Comparison of ENCODE assay signal across 8 mouse cellular contexts in genomic region chr13:67172991-67173722, GRCm38 (mm10). TPM values are rescaled to one million over a fixed set of nuclear protein-coding genes. Genes with fewer than 3 reads are reported as not detected.
DNase-seq lines count a peak whose midpoint lies in the region; ATAC-seq and TF ChIP-seq lines count a peak whose summit lies in the region.
"Not testable (repeated sequence)": the region's sequence is repeated elsewhere in the genome, so short reads cannot be mapped to it uniquely, and the experiment has no call there.

Gene Rsl1 (plus strand): TSS chr13:67173182.

- not testable (repeated sequence) for TF ChIP-seq CTCF in heart, postnatal 0 days (IDR thresholded peaks at IDR 0.05; ENCODE audit: low read depth)

- H3K9me3 ChIP-seq in forebrain, embryonic 13.5 days (replicated peaks); heart, postnatal 0 days (replicated peaks; ENCODE audit: control insufficient read depth, low read length); liver, embryonic 15.5 days (replicated peaks); neural tube, embryonic 11.5 days (ENCODE audit: control insufficient read depth, low read length); stomach, embryonic 16.5 days (replicated peaks; ENCODE audit: control insufficient read depth, low read length): not testable (repeated sequence)

- WGBS in forebrain, embryonic 13.5 days = 2% methylated on average over 17 of the region's 17 CpGs
- 3% methylated on average over 17 of the region's 17 CpGs for WGBS in heart, postnatal 0 days
- under 1% methylated on average over 17 of the region's 17 CpGs for WGBS in liver, embryonic 15.5 days (ENCODE audit: insufficient replicate concordance)
- under 1% methylated on average over 16 of the region's 17 CpGs for WGBS in neural tube, embryonic 11.5 days
- WGBS in stomach, embryonic 16.5 days = under 1% methylated on average over 17 of the region's 17 CpGs

- peak; percentile 98 for ATAC-seq in forebrain, embryonic 13.5 days
- ATAC-seq in heart, postnatal 0 days (ENCODE audit: insufficient read depth, low read depth) = peak; percentile 94
- ATAC-seq in liver, embryonic 15.5 days (ENCODE audit: insufficient read depth) = peak; percentile 87
- ATAC-seq in neural tube, embryonic 11.5 days (ENCODE audit: insufficient read depth, low FRiP score, low TSS enrichment) = peak; percentile 98
- peak; percentile 97 for ATAC-seq in stomach, embryonic 16.5 days (ENCODE audit: insufficient read depth, low FRiP score)

- not testable (repeated sequence) for H3K27ac ChIP-seq in forebrain, embryonic 13.5 days; liver, embryonic 15.5 days (replicated peaks); neural tube, embryonic 11.5 days (ENCODE audit: low read depth, low read length)
- H3K27ac ChIP-seq in heart, postnatal 0 days (ENCODE audit: low read depth) = peak within 1 kb of the TSS; percentile 26; the same call in 1 of the 2 replicates
- peak within 1 kb of the TSS; percentile 81 for H3K27ac ChIP-seq in stomach, embryonic 16.5 days (ENCODE audit: low read length)

- TF ChIP-seq EP300 in heart, postnatal 0 days (IDR thresholded peaks at IDR 0.05; ENCODE audit: low read depth) = not testable (repeated sequence)

- not testable (repeated sequence) for H3K4me1 ChIP-seq in forebrain, embryonic 13.5 days; heart, postnatal 0 days (ENCODE audit: control insufficient read depth, insufficient read depth); liver, embryonic 15.5 days (replicated peaks); neural tube, embryonic 11.5 days (ENCODE audit: control insufficient read depth, insufficient read depth, low read length); stomach, embryonic 16.5 days (ENCODE audit: control insufficient read depth, insufficient read depth, low read length)

- peak within 1 kb of the TSS; percentile 68 for H3K4me3 ChIP-seq in forebrain, embryonic 13.5 days
- peak within 1 kb of the TSS; percentile 50 for H3K4me3 ChIP-seq in heart, postnatal 0 days (ENCODE audit: low read depth, low read length)
- H3K4me3 ChIP-seq in liver, embryonic 15.5 days (replicated peaks) = peak within 1 kb of the TSS; percentile 62
- peak within 1 kb of the TSS; percentile 57 for H3K4me3 ChIP-seq in neural tube, embryonic 11.5 days (ENCODE audit: low read depth, low read length)
- peak within 1 kb of the TSS; percentile 72 for H3K4me3 ChIP-seq in stomach, embryonic 16.5 days (replicated peaks; ENCODE audit: low read length)

- H3K4me2 ChIP-seq in forebrain, embryonic 13.5 days = peak within 1 kb of the TSS; percentile 66
- peak within 1 kb of the TSS; percentile 56 for H3K4me2 ChIP-seq in heart, postnatal 0 days (ENCODE audit: low read depth, low read length)
- H3K4me2 ChIP-seq in liver, embryonic 15.5 days = peak within 1 kb of the TSS; percentile 65
- H3K4me2 ChIP-seq in neural tube, embryonic 11.5 days (ENCODE audit: low read depth) = peak within 1 kb of the TSS; percentile 54
- peak within 1 kb of the TSS; percentile 67 for H3K4me2 ChIP-seq in stomach, embryonic 16.5 days (ENCODE audit: low read depth, low read length)

- peak within 1 kb of the TSS; percentile 73 for H3K9ac ChIP-seq in forebrain, embryonic 13.5 days
- H3K9ac ChIP-seq in heart, postnatal 0 days (replicated peaks; ENCODE audit: low read depth, low read length) = peak within 1 kb of the TSS; percentile 17; the same call in 1 of the 2 replicates
- H3K9ac ChIP-seq in liver, embryonic 15.5 days = peak within 1 kb of the TSS; percentile 47; the same call in 1 of the 2 replicates
- H3K9ac ChIP-seq in neural tube, embryonic 11.5 days (ENCODE audit: low read length) = peak within 1 kb of the TSS; percentile 59
- peak within 1 kb of the TSS; percentile 82 for H3K9ac ChIP-seq in stomach, embryonic 16.5 days (ENCODE audit: low read length)

- H3K27me3 ChIP-seq in forebrain, embryonic 13.5 days; heart, postnatal 0 days (ENCODE audit: control insufficient read depth, insufficient read depth, low read length); liver, embryonic 15.5 days; neural tube, embryonic 11.5 days (ENCODE audit: control insufficient read depth, insufficient read depth, low read length); stomach, embryonic 16.5 days (ENCODE audit: control insufficient read depth, insufficient read depth, low read length): not testable (repeated sequence)

- H3K36me3 ChIP-seq in forebrain, embryonic 13.5 days (ENCODE audit: poor library complexity, severe bottlenecking); heart, postnatal 0 days (replicated peaks; ENCODE audit: control insufficient read depth, insufficient read depth, low read length); liver, embryonic 15.5 days (replicated peaks); neural tube, embryonic 11.5 days (ENCODE audit: control insufficient read depth, insufficient read depth, low read length); stomach, embryonic 16.5 days (ENCODE audit: control insufficient read depth, insufficient read depth, low read length): not testable (repeated sequence)

- DNase-seq in CD8-positive naive resting alpha-beta T cell, adult 2 months (ENCODE audit: low read depth in 2 of 2, low spot score in 2 of 2) = peak; percentile 73 to 76
- DNase-seq in c-Kit-positive CD71-positive TER-119-positive erythroid progenitor cells, embryonic 14.5 days (ENCODE audit: low spot score) = peak; percentile 5
- peak; percentile 61 for DNase-seq in heart, postnatal 0 days (ENCODE audit: low spot score)
- DNase-seq in kidney, postnatal 4 days = peak; percentile 79 to 83
- peak; percentile 72 for DNase-seq in neural tube, embryonic 11.5 days (ENCODE audit: low spot score)

RNA-seq across cellular contexts. Expression of gene Rsl1, which starts in this region (rescaled TPM):
- polyA plus RNA-seq in forebrain, embryonic 13.5 days (2015; fragmentation: Nextera tagmentation; extraction: Ambion mirVana) = 5.0 and 6.4 TPM in 2 replicates
- 0.73 and 1.4 TPM in 2 replicates for total RNA-seq in heart, postnatal 0 days (2014; rRNA removed; ENCODE audit: low replicate concordance)
- 3.2 and 3.5 TPM in 2 replicates for polyA plus RNA-seq in heart, postnatal 0 days (2015; fragmentation: Nextera tagmentation; extraction: Ambion mirVana)
- 1.0 and 1.2 TPM in 2 replicates for polyA plus RNA-seq in liver, embryonic 15.5 days (2015; fragmentation: Nextera tagmentation; extraction: Ambion mirVana)
- 5.1 and 5.2 TPM in 2 replicates for polyA plus RNA-seq in neural tube, embryonic 11.5 days (2014; fragmentation: Nextera tagmentation; extraction: Ambion mirVana)
- polyA plus RNA-seq in stomach, embryonic 16.5 days (2015; fragmentation: Nextera tagmentation; extraction: Ambion mirVana) = 7.5 and 10.0 TPM in 2 replicates

Comparison
In these comparisons a context has a peak if more than half of its experiments do, and no peak if none do; other contexts are left out.
1. DNase-seq: peak in every context shown above with its lines; median percentile 81 in kidney, postnatal 4 days; 74 in CD8-positive naive resting alpha-beta T cell, adult 2 months; 72 in neural tube, embryonic 11.5 days; 61 in heart, postnatal 0 days; 5 in c-Kit-positive CD71-positive TER-119-positive erythroid progenitor cells, embryonic 14.5 days.
2. H3K9ac ChIP-seq: peak in every context shown above with its lines; median percentile 82 in stomach, embryonic 16.5 days; 73 in forebrain, embryonic 13.5 days; 59 in neural tube, embryonic 11.5 days; 47 in liver, embryonic 15.5 days; 17 in heart, postnatal 0 days.